In genomic region chr3:103384486-103384885, GRCm38 (mm10) we compare ENCODE assay signal across 32 mouse cellular contexts.
DNase-seq lines count a peak whose midpoint lies in the region; ATAC-seq and TF ChIP-seq lines count a peak whose summit lies in the region.
"Had no signal": no experiment of that assay in that cellular context is flagged by ENCODE, and none has a peak within 500 bp of the region (broad histone marks: within the 10 kb centered on the region; RNA-seq: fewer than 3 reads in every experiment).

No protein-coding gene starts in this region.

- no peaks in the 10 kb centered on the region for H3K27me3 ChIP-seq in heart, postnatal 0 days (ENCODE audit: control insufficient read depth, insufficient read depth, low read length)
- no peaks in the 10 kb centered on the region for H3K27me3 ChIP-seq in heart, embryonic 10.5 days (ENCODE audit: insufficient read depth, poor library complexity, severe bottlenecking)
- no peaks in the 10 kb centered on the region for H3K27me3 ChIP-seq in thymus, adult 2 months (ENCODE audit: control insufficient read depth, insufficient read depth, low read length)
- H3K27me3 ChIP-seq in liver, embryonic 14.5 days (ENCODE audit: control insufficient read depth, insufficient read depth, low read length), result no peaks in the 10 kb centered on the region
- H3K27me3 ChIP-seq: embryonic facial prominence, embryonic 12.5 days; heart, embryonic 13.5 days; hindbrain, embryonic 13.5 days; limb, embryonic 12.5 days; liver, embryonic 15.5 days; lung, embryonic 15.5 days; neural tube, embryonic 15.5 days had no signal

- no peaks in the 10 kb centered on the region for H3K4me1 ChIP-seq in heart, postnatal 0 days (ENCODE audit: control insufficient read depth, insufficient read depth)
- H3K4me1 ChIP-seq in heart, embryonic 10.5 days, result peaks cover 11% of the 10 kb centered on the region
- peaks cover 43% of the 10 kb centered on the region for H3K4me1 ChIP-seq in thymus, adult 2 months (replicated peaks; ENCODE audit: control insufficient read depth, insufficient read depth, low read length)
- H3K4me1 ChIP-seq in liver, embryonic 14.5 days (replicated peaks; ENCODE audit: control insufficient read depth in 2 of 2, insufficient read depth in 2 of 2, low read length in 1 of 2), result peaks cover 8 to 14% of the 10 kb centered on the region in 2 experiments; a peak in 3 of 4 replicates
- H3K4me1 ChIP-seq: embryonic facial prominence, embryonic 12.5 days; hindbrain, embryonic 13.5 days; limb, embryonic 12.5 days; neural tube, embryonic 15.5 days had no signal

- peak overlapping the region; percentile 9; the same call in 1 of the 2 replicates for H3K4me2 ChIP-seq in heart, postnatal 0 days (ENCODE audit: low read depth, low read length)
- peak overlapping the region; percentile 25; the same call in 1 of the 2 replicates for H3K4me2 ChIP-seq in liver, embryonic 14.5 days (ENCODE audit: low read depth)
- H3K4me2 ChIP-seq: embryonic facial prominence, embryonic 12.5 days; heart, embryonic 13.5 days; hindbrain, embryonic 13.5 days; limb, embryonic 12.5 days; liver, embryonic 15.5 days; lung, embryonic 15.5 days; neural tube, embryonic 15.5 days had no signal

- H3K9ac ChIP-seq in heart, postnatal 0 days (replicated peaks; ENCODE audit: low read depth, low read length), result no peak overlapping the region
- no peak overlapping the region for H3K9ac ChIP-seq in liver, embryonic 14.5 days (replicated peaks)
- H3K9ac ChIP-seq: embryonic facial prominence, embryonic 12.5 days; heart, embryonic 13.5 days; hindbrain, embryonic 13.5 days; limb, embryonic 12.5 days; liver, embryonic 15.5 days; lung, embryonic 15.5 days; neural tube, embryonic 15.5 days had no signal

- 84% methylated on average over 7 of the region's 7 CpGs for WGBS in heart, postnatal 0 days
- WGBS in heart, embryonic 10.5 days, result 88% methylated on average over 7 of the region's 7 CpGs
- WGBS in thymus, adult 2 months, result 39% methylated on average over 7 of the region's 7 CpGs
- 71% methylated on average over 7 of the region's 7 CpGs for WGBS in liver, embryonic 14.5 days (ENCODE audit: insufficient replicate concordance)

- no peak for ATAC-seq in heart, postnatal 0 days (ENCODE audit: insufficient read depth, low read depth)
- no peak for ATAC-seq in liver, embryonic 14.5 days (ENCODE audit: insufficient read depth)
- ATAC-seq: forebrain, embryonic 14.5 days; intestine, postnatal 0 days had no signal

- no peak for TF ChIP-seq POLR2A in thymus, adult 2 months (IDR thresholded peaks at IDR 0.05; ENCODE audit: control insufficient read depth, extremely low read depth, insufficient read depth, low read length, poor library complexity)

- H3K4me3 ChIP-seq in heart, postnatal 0 days (ENCODE audit: low read depth, low read length), result no peak overlapping the region
- H3K4me3 ChIP-seq in heart, embryonic 10.5 days, result no peak overlapping the region
- H3K4me3 ChIP-seq in thymus, adult 2 months (ENCODE audit: control insufficient read depth, insufficient read depth, low read length), result peak overlapping the region; percentile 45
- H3K4me3 ChIP-seq in liver, embryonic 14.5 days (ENCODE audit: insufficient read depth in 1 of 2, low read depth in 2 of 2, low read length in 2 of 2), result no peak overlapping the region
- H3K4me3 ChIP-seq: embryonic facial prominence, embryonic 12.5 days; gastrocnemius, adult 2 months; heart, adult 2 months; heart, embryonic 13.5 days; hindbrain, embryonic 13.5 days; limb, embryonic 12.5 days; liver, embryonic 15.5 days; lung, embryonic 15.5 days; neural tube, embryonic 15.5 days had no signal

- no peak for TF ChIP-seq CTCF in heart, postnatal 0 days (IDR thresholded peaks at IDR 0.05; ENCODE audit: low read depth)
- TF ChIP-seq CTCF in thymus, adult 2 months (IDR thresholded peaks at IDR 0.05; ENCODE audit: borderline replicate concordance, control insufficient read depth, extremely low read depth, insufficient read depth, low read length, poor library complexity), result no peak
- TF ChIP-seq CTCF in liver, embryonic 14.5 days (IDR thresholded peaks at IDR 0.05; ENCODE audit: low read depth), result no peak

- 0 out of 2 replicates have a peak, but pooled peaks cover 6% of the 10 kb centered on the region for H3K9me3 ChIP-seq in heart, postnatal 0 days (replicated peaks; ENCODE audit: control insufficient read depth, low read length)
- H3K9me3 ChIP-seq in heart, embryonic 10.5 days, result no peaks in the 10 kb centered on the region
- H3K9me3 ChIP-seq in liver, embryonic 14.5 days (ENCODE audit: control insufficient read depth, low read length), result no peaks in the 10 kb centered on the region
- H3K9me3 ChIP-seq: embryonic facial prominence, embryonic 12.5 days; hindbrain, embryonic 13.5 days; liver, embryonic 15.5 days; lung, embryonic 15.5 days; neural tube, embryonic 15.5 days had no signal

- H3K36me3 ChIP-seq in heart, postnatal 0 days (replicated peaks; ENCODE audit: control insufficient read depth, insufficient read depth, low read length), result no peaks in the 10 kb centered on the region
- H3K36me3 ChIP-seq in heart, embryonic 10.5 days, result no peaks in the 10 kb centered on the region
- no peaks in the 10 kb centered on the region for H3K36me3 ChIP-seq in thymus, adult 2 months (ENCODE audit: control insufficient read depth, insufficient read depth, low read length)
- no peaks in the 10 kb centered on the region for H3K36me3 ChIP-seq in liver, embryonic 14.5 days (replicated peaks; ENCODE audit: control insufficient read depth, insufficient read depth, low read depth)
- H3K36me3 ChIP-seq: embryonic facial prominence, embryonic 12.5 days; heart, embryonic 13.5 days; hindbrain, embryonic 13.5 days; limb, embryonic 12.5 days; liver, embryonic 15.5 days; lung, embryonic 15.5 days; neural tube, embryonic 15.5 days had no signal

- peak overlapping the region; percentile 48; the same call in 1 of the 2 replicates for H3K27ac ChIP-seq in heart, postnatal 0 days (ENCODE audit: low read depth)
- H3K27ac ChIP-seq in heart, embryonic 10.5 days, result no peak overlapping the region
- H3K27ac ChIP-seq in thymus, adult 2 months (ENCODE audit: control insufficient read depth, insufficient read depth, low read length), result peak overlapping the region; percentile 99
- no peak overlapping the region for H3K27ac ChIP-seq in liver, embryonic 14.5 days
- H3K27ac ChIP-seq: embryonic facial prominence, embryonic 12.5 days; gastrocnemius, adult 2 months; heart, adult 2 months; heart, embryonic 13.5 days; hindbrain, embryonic 13.5 days; limb, embryonic 12.5 days; liver, embryonic 15.5 days; lung, embryonic 15.5 days; neural tube, embryonic 15.5 days; stomach, postnatal 0 days had no signal

- TF ChIP-seq EP300 in heart, postnatal 0 days (IDR thresholded peaks at IDR 0.05; ENCODE audit: low read depth), result no peak
- TF ChIP-seq EP300 in liver, embryonic 14.5 days (IDR thresholded peaks at IDR 0.05; ENCODE audit: low read depth), result no peak

- intact Hi-C loops in left cerebral cortex, postnatal 36 days (cut with DNase I), result loop anchor here (10.0 kb wide), 1 partner anchor 200 kb away; no protein-coding TSS in a partner anchor

- DNase-seq in heart, postnatal 0 days (ENCODE audit: low spot score), result no peak
- no peak for DNase-seq in heart, embryonic 10.5 days (ENCODE audit: low spot score)
- peak; percentile 52 for DNase-seq in thymus, adult 2 months
- no peak for DNase-seq in thymus, postnatal 0 days (ENCODE audit: low spot score)
- no peak for DNase-seq in liver, embryonic 14.5 days (ENCODE audit: low read depth in 3 of 3, low spot score in 3 of 3)
- DNase-seq in thymus, postnatal 4 days, result peak; percentile 62
- DNase-seq in left cerebral cortex, postnatal 36 days (ENCODE audit: low spot score in 2 of 2), result no peak
- no peak for DNase-seq in embryo, embryonic 11 days
- DNase-seq: adrenal gland, adult 2 months; adrenal gland, postnatal 36 days; cerebellum, adult 9-10 months; cerebellum, postnatal 36 days; gastrocnemius, adult 2 months; gastrocnemius, postnatal 36 days; heart, adult 2 months; heart, postnatal 4 days; kidney, adult 9 months; kidney, postnatal 10 days; layer of hippocampus, adult 9-11 months; lung, postnatal 4 days; midbrain, embryonic 14.5 days; right cerebral cortex, postnatal 14 days had no signal

Comparison
In these comparisons a context has a peak if more than half of its experiments do, and no peak if none do; other contexts are left out.
1. DNase-seq: peak in thymus, adult 2 months (single experiment) and thymus, postnatal 4 days (single experiment); none in heart, postnatal 0 days (single experiment), heart, embryonic 10.5 days (single experiment), thymus, postnatal 0 days (single experiment), liver, embryonic 14.5 days (0 of 3), left cerebral cortex, postnatal 36 days (0 of 2) and embryo, embryonic 11 days (single experiment).
2. H3K27ac ChIP-seq: peak in heart, postnatal 0 days (single experiment) and thymus, adult 2 months (single experiment); none in heart, embryonic 10.5 days (single experiment) and liver, embryonic 14.5 days (single experiment).